Mouse (Mus musculus) heart, postnatal 4 days (tissue): Measurements from ENCODE around the gene Olfr1317. TPM values are rescaled to one million over a fixed set of nuclear protein-coding genes. Genes with fewer than 3 reads are reported as not detected.

Source experiments
- DNase-seq: peaks from one replicate; pipeline ENCODE4 v3.0.0; 2021
- total RNA-seq, 2 experiments: library from RNA; stranded (reverse); gene quantifications; 2 replicates each; pipeline ENCODE4 v1.2.3; 2021

The Olfr1317 gene
- not detected for total RNA-seq

GRCm38 (mm10) chr2:112140029-112140428, at the start of gene Olfr1317:
Olfr1317 (plus strand) TSS chr2:112140329.
- DNase-seq, result no peak

- no peak for DNase-seq
Measured at GRCm38 (mm10) chr2:112096681-112097080, 43.4 kb upstream of the Olfr1317 start, which contains the start of gene Olfr1314. Olfr1314 (minus strand) TSS chr2:112096781.

DNA sequence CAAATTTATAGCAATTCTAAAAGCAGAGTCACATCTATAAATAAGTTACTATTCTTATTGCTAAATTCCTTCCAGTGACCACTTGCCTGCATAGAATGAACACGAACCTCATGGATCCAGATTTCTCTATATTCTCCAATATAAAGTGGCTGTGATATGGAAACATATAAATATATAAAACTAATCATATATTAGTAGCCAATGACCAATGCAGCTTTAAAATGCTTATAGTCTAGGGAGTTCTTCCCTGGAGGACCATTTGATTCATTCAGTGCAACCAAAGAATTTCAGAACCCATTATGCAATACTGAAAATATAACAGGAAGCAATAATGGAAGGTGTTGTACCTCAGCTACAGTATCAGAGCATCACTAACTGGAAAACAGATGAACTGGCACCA, 24.8 kb upstream of the Olfr1317 start, which contains the start of gene Olfr1315-ps1:
Gene Olfr1315-ps1, minus strand, starts transcription at position 101 of the 400 bp plus-strand sequence.
- no peak for DNase-seq

DNA sequence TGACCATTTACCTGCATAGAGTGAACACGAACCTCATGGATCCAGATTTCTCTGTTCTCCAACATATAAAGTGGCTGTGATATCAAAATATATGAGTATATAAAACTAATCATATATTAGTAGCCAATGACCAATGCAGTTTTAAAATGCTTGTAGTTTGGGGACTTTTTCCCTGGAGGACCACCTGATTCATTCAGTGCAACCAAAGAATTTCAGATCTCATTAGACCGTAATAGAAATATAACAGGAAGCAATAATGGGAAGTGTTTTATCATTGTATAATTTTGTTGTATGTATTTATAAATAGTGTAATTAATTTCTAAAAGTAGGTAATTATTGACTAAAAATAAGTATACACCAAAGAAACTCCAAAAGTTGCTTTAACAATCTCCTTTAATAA, 5.3 kb upstream of the Olfr1317 start, which contains the start of gene Olfr1316:
Gene Olfr1316, minus strand, starts transcription at position 101 of the 400 bp plus-strand sequence.
- DNase-seq, result no peak

DNA sequence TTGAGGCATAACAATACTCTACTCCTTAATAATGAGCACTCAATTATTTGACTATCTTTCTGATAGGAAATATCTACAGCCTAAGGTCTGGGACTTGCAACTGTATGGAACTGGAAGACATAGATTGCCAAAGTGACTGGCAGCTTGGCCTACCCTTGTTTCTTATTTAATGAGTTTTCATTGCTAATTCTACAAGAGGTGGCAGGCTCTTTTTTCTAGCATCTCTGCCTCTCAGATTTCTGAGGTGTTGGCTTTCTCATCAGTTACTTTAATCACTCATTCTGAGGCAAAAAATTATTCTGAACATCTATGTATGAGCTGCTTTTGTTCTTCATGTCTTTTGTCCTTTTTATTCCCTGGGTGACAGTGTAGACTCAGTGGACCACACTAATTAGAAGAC, 13.8 kb downstream of the Olfr1317 start, which contains the start of gene Olfr1318:
Gene Olfr1318, plus strand, starts transcription at position 301 of the 400 bp plus-strand sequence.
- no peak for DNase-seq

Other genes starting within 250 kb of the Olfr1317 start
- not detected for gene Olfr1306, start 224.1 kb upstream of the Olfr1317 start, total RNA-seq
- gene Olfr1307, start 190.9 kb upstream of the Olfr1317 start, total RNA-seq, result under 1 TPM in 1 of 2 experiments, not detected in 1; 0.02 TPM
- gene Olfr1308, start 175.4 kb upstream of the Olfr1317 start, total RNA-seq, result not detected
- not detected for gene Olfr1309, start 150.0 kb upstream of the Olfr1317 start, total RNA-seq
- not detected for gene Olfr1310, start 127.6 kb upstream of the Olfr1317 start, total RNA-seq
- not detected for gene Olfr1311, start 115.9 kb upstream of the Olfr1317 start, total RNA-seq
- not detected for gene Olfr1312, start 90.1 kb upstream of the Olfr1317 start, total RNA-seq
- gene Olfr1313, start 62.5 kb upstream of the Olfr1317 start, total RNA-seq, result not detected
- not detected for gene Olfr1314, start 43.5 kb upstream of the Olfr1317 start, total RNA-seq
- gene Olfr1315-ps1, start 24.9 kb upstream of the Olfr1317 start, total RNA-seq, result not detected
- not detected for gene Olfr1316, start 5.4 kb upstream of the Olfr1317 start, total RNA-seq
- gene Olfr1318, start 13.9 kb downstream of the Olfr1317 start, total RNA-seq, result not detected
- 1 to 10 TPM; 6.6 to 7.7 TPM for gene Lpcat4, start 99.1 kb downstream of the Olfr1317 start, total RNA-seq
- gene Nutm1, start 119.0 kb downstream of the Olfr1317 start, total RNA-seq, result not detected
- 10 to 100 TPM; 64.1 to 65.4 TPM for gene Nop10, start 121.6 kb downstream of the Olfr1317 start, total RNA-seq
- gene Slc12a6, start 125.5 kb downstream of the Olfr1317 start, total RNA-seq, result 10 to 100 TPM; 35.5 to 36.5 TPM
- not detected for gene Gm21985, start 126.0 kb downstream of the Olfr1317 start, total RNA-seq
- 10 to 100 TPM; 57.4 to 61.0 TPM for gene Emc4, start 227.7 kb downstream of the Olfr1317 start, total RNA-seq
- 10 to 100 TPM; 12.5 to 12.6 TPM for gene Katnbl1, start 238.9 kb downstream of the Olfr1317 start, total RNA-seq